Mouse (Mus musculus) heart, embryonic 10.5 days (tissue): ENCODE measurements around the gene Grm6. TPM values are rescaled to one million over a fixed set of nuclear protein-coding genes. Genes with fewer than 3 reads are reported as not detected.

Experiments used
- DNase-seq: peaks from one replicate; pipeline ENCODE4 v3.0.0-alpha.2; 2017; ENCODE audit warnings: low spot score
- H3K27ac ChIP-seq: fragments of 300-500 bp; sonication (generic); 2 replicates; pipeline ENCODE4 v1.5.1; 2016; ENCODE audit warnings: mild to moderate bottlenecking
- H3K27me3 ChIP-seq: fragments of 300-500 bp; sonication (generic); 2 replicates; pipeline ENCODE4 v1.6.1; 2016; ENCODE audit warnings: mild to moderate bottlenecking; ENCODE audit not compliant: poor library complexity, insufficient read depth, severe bottlenecking
- H3K36me3 ChIP-seq: fragments of 300-500 bp; sonication (generic); 2 replicates; pipeline ENCODE4 v1.6.1; 2016; ENCODE audit warnings: mild to moderate bottlenecking, moderate library complexity
- H3K4me1 ChIP-seq: fragments of 300-500 bp; sonication (generic); 2 replicates; pipeline ENCODE4 v1.6.1; 2016; ENCODE audit warnings: mild to moderate bottlenecking
- H3K4me3 ChIP-seq: fragments of 300-500 bp; sonication (generic); 2 replicates; pipeline ENCODE4 v1.5.1; 2016; ENCODE audit warnings: mild to moderate bottlenecking, moderate library complexity
- H3K9me3 ChIP-seq: fragments of 300-500 bp; sonication (generic); 2 replicates; pipeline ENCODE4 v1.6.1; 2016; ENCODE audit warnings: mild to moderate bottlenecking, moderate library complexity
- WGBS: fragments of 180-500 bp; shearing (Covaris S2); methylation state at CpG from one replicate; pipeline ENCODE4 v1.1.7; 2016; 5-methylcytosine and 5-hydroxymethylcytosine counted together
- polyA plus RNA-seq: library from polyadenylated mRNA; unstranded; fragments of >200 nt; fragmentation: Nextera tagmentation; extraction: Ambion mirVana; gene quantifications from 2 replicates; pipeline ENCODE4 v1.2.1, GENCODE M21; 2016

The Grm6 gene
- polyA plus RNA-seq, 1 experiment from 2014 or later = 0.06 TPM

GRCm38 (mm10) chr11:50883756-50884155, 33.3 kb downstream of the Grm6 start:
- WGBS = 68% methylated on average over 3 of the region's 3 CpGs

GRCm38 (mm10) chr11:50886231-50886932, 35.9 kb downstream of the Grm6 start:
- peak overlapping the region; percentile 85; the same call in 1 of the 2 replicates for H3K27ac ChIP-seq

More at GRCm38 (mm10) chr11:50883756-50884155, 33.3 kb downstream of the Grm6 start:
- Histone ChIP-seq H3K27me3 (no peaks in the 10 kb centered on the region), H3K9me3 (no peaks in the 10 kb centered on the region), H3K27ac (no peak overlapping the region), H3K36me3 (peaks cover 34% of the 10 kb centered on the region), H3K4me3 (no peak overlapping the region), H3K4me1 (peaks cover 14% of the 10 kb centered on the region)
- no peak for DNase-seq

GRCm38 (mm10) chr11:50886933-50887293, 36.4 kb downstream of the Grm6 start:
- peaks cover 13% of the 10 kb centered on the region for H3K36me3 ChIP-seq
- no peaks in the 10 kb centered on the region for H3K27me3 ChIP-seq
- peak overlapping the region; percentile 64 for H3K4me3 ChIP-seq
- peaks cover 14% of the 10 kb centered on the region for H3K4me1 ChIP-seq
- 37% methylated on average over 10 of the region's 10 CpGs for WGBS
- H3K27ac ChIP-seq = peak overlapping the region; percentile 85
- DNase-seq = no peak
- no peaks in the 10 kb centered on the region for H3K9me3 ChIP-seq

More at GRCm38 (mm10) chr11:50886231-50886932, 35.9 kb downstream of the Grm6 start:
- DNase-seq = no peak
- Histone ChIP-seq H3K4me3 (peak overlapping the region; percentile 64), H3K4me1 (peaks cover 14% of the 10 kb centered on the region), H3K27me3 (no peaks in the 10 kb centered on the region), H3K9me3 (no peaks in the 10 kb centered on the region), H3K36me3 (peaks cover 13% of the 10 kb centered on the region)
- WGBS = 55% methylated on average over 8 of the region's 8 CpGs

- peaks cover under 1% of the 10 kb centered on the region; the same call in 1 of the 2 replicates for H3K9me3 ChIP-seq
- peak within 1 kb of the TSS; percentile 85 for H3K27ac ChIP-seq
- WGBS = 6% methylated on average over 26 of the region's 26 CpGs
- H3K4me1 ChIP-seq = peaks cover 14% of the 10 kb centered on the region
- DNase-seq = peak; percentile 95
- peaks cover 13% of the 10 kb centered on the region for H3K36me3 ChIP-seq
- no peaks in the 10 kb centered on the region for H3K27me3 ChIP-seq
- H3K4me3 ChIP-seq = peak within 1 kb of the TSS; percentile 64
Observed at GRCm38 (mm10) chr11:50887390-50888128, 37.1 kb downstream of the Grm6 start, which contains the start of gene Zfp454. Gene Zfp454 (minus strand): TSS chr11:50887651.

- Histone ChIP-seq H3K9me3 (peaks cover 14% of the 10 kb centered on the region), H3K27me3 (no peaks in the 10 kb centered on the region), H3K4me3 (no peak overlapping the region), H3K27ac (no peak overlapping the region), H3K36me3 (no peaks in the 10 kb centered on the region), H3K4me1 (0 out of 2 replicates have a peak, but pooled peaks cover 4% of the 10 kb centered on the region)
- no peak for DNase-seq
- WGBS = 43% methylated on average over 2 of the region's 2 CpGs
Observed at GRCm38 (mm10) chr11:50892441-50892840, 42.0 kb downstream of the Grm6 start.

- no peak for DNase-seq
- H3K27me3 ChIP-seq = no peaks in the 10 kb centered on the region
- H3K9me3 ChIP-seq = peaks cover 57% of the 10 kb centered on the region
- no peak overlapping the region for H3K27ac ChIP-seq
- H3K36me3 ChIP-seq = peaks cover 42% of the 10 kb centered on the region
- no peak overlapping the region for H3K4me3 ChIP-seq
- 71% methylated on average over 1 of the region's 1 CpGs for WGBS
- no peaks in the 10 kb centered on the region for H3K4me1 ChIP-seq
Observed at GRCm38 (mm10) chr11:50897359-50897758, 46.9 kb downstream of the Grm6 start.

- DNase-seq = no peak
Observed at GRCm38 (mm10) chr11:50908136-50908535, 57.7 kb downstream of the Grm6 start.

GRCm38 (mm10) chr11:50913301-50913700, 62.8 kb downstream of the Grm6 start:
- Histone ChIP-seq H3K27ac (no peak overlapping the region), H3K36me3 (peaks cover 43% of the 10 kb centered on the region), H3K27me3 (no peaks in the 10 kb centered on the region), H3K4me3 (no peak overlapping the region), H3K4me1 (no peaks in the 10 kb centered on the region), H3K9me3 (peaks cover 5% of the 10 kb centered on the region; the same call in 1 of the 2 replicates)
- WGBS = 68% methylated on average over 1 of the region's 1 CpGs
- DNase-seq = no peak

More at GRCm38 (mm10) chr11:50908136-50908535, 57.7 kb downstream of the Grm6 start:
- no peak overlapping the region for H3K4me3 ChIP-seq
- H3K4me1 ChIP-seq = no peaks in the 10 kb centered on the region
- no peak overlapping the region for H3K27ac ChIP-seq
- peaks cover 91% of the 10 kb centered on the region for H3K36me3 ChIP-seq
- peaks cover 18% of the 10 kb centered on the region for H3K9me3 ChIP-seq
- 83% methylated on average over 5 of the region's 5 CpGs for WGBS
- H3K27me3 ChIP-seq = no peaks in the 10 kb centered on the region

GRCm38 (mm10) chr11:50914461-50914860, 64.0 kb downstream of the Grm6 start:
- Histone ChIP-seq H3K36me3 (peaks cover 33% of the 10 kb centered on the region), H3K27me3 (no peaks in the 10 kb centered on the region), H3K4me1 (no peaks in the 10 kb centered on the region), H3K27ac (no peak overlapping the region), H3K9me3 (peaks cover 5% of the 10 kb centered on the region; the same call in 1 of the 2 replicates), H3K4me3 (no peak overlapping the region)
- 84% methylated on average over 3 of the region's 3 CpGs for WGBS
- no peak for DNase-seq

Other genes with a start within 250 kb of the Grm6 start
- 1.4 and 3.9 TPM in 2 replicates for gene Adamts2, start 248.6 kb upstream of the Grm6 start, polyA plus RNA-seq
- 16.9 and 20.5 TPM in 2 replicates for gene Zfp354c, start 23.0 kb upstream of the Grm6 start, polyA plus RNA-seq
- 0.33 and 0.44 TPM in 2 replicates for gene Zfp879, start 9.1 kb upstream of the Grm6 start, polyA plus RNA-seq
- gene Zfp454, start 37.0 kb downstream of the Grm6 start, polyA plus RNA-seq = 4.5 and 6.5 TPM in 2 replicates
- 8.6 and 11.1 TPM in 2 replicates for gene Zfp2, start 65.5 kb downstream of the Grm6 start, polyA plus RNA-seq
- gene Zfp354b, start 80.9 kb downstream of the Grm6 start, polyA plus RNA-seq = 0.52 and 0.80 TPM in 2 replicates
- not detected in 2 replicates for gene 4933414I15Rik, start 93.1 kb downstream of the Grm6 start, polyA plus RNA-seq
- not detected in 2 replicates for gene Prop1, start 103.1 kb downstream of the Grm6 start, polyA plus RNA-seq
- gene Olfr1378, start 115.8 kb downstream of the Grm6 start, polyA plus RNA-seq = not detected in 2 replicates
- not detected in 2 replicates for gene Olfr1377, start 131.3 kb downstream of the Grm6 start, polyA plus RNA-seq
- not detected in 2 replicates for gene Olfr51, start 152.9 kb downstream of the Grm6 start, polyA plus RNA-seq
- not detected in 2 replicates for gene Olfr54, start 163.6 kb downstream of the Grm6 start, polyA plus RNA-seq
- not detected in 2 replicates for gene Olfr1375, start 197.4 kb downstream of the Grm6 start, polyA plus RNA-seq
- gene Zfp354a, start 208.6 kb downstream of the Grm6 start, polyA plus RNA-seq = 6.1 and 7.4 TPM in 2 replicates